8 mouse cellular contexts compared by ENCODE assay signal in the genomic region with DNA sequence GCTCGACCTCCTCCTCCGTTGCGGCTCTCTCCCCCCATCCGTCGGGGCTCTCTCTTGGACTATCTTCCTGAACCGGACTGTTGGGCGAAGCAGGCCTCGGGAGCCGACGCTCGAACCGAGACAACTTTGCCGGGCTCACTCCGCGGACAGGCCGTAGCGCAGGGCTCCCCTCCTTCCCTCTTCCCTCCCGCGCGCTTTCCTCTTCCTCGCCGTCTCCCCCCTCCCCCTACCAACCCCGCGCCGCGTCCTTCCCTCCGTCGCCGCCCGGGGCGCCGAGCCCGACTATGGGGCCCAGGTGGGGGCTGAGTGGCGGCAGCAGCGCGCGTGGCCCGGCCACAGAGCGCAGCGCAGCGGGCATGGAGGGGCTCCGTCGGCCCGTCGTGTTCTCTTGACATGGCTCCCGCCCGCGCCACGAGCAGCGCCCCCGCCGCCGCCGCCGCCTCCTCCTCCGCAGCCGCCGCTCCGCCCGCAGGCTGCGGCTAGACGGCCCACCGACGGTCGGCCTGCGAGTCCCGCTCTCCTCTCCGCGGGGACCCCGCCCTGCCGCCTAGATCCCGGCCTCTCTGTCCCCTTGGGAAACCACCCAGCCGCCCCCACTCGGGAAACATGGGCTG. TPM values are rescaled to one million over a fixed set of nuclear protein-coding genes. Genes with fewer than 3 reads are reported as not detected.
A peak's percentile ranks its signal among the peaks of the same experiment; 100 is the strongest.
DNase-seq lines count a peak whose midpoint lies in the region; ATAC-seq lines count a peak whose summit lies in the region.

BC005537 (plus strand) TSS at position 350 of the 614 bp plus-strand sequence.

- peaks cover 33% of the 10 kb centered on the region for H3K36me3 ChIP-seq in megakaryocyte, embryonic 14.5 days (replicated peaks; ENCODE audit: low read length)

- no peaks in the 10 kb centered on the region for H3K27me3 ChIP-seq in megakaryocyte, embryonic 14.5 days (replicated peaks)

- peak; percentile 25 to 43 for DNase-seq in layer of hippocampus, adult 18-20 months (ENCODE audit: low spot score in 2 of 2)
- no peak for DNase-seq in layer of hippocampus, adult 9-11 months
- peak; percentile 27 for DNase-seq in c-Kit-positive CD71-positive TER-119-positive erythroid progenitor cells, embryonic 14.5 days (ENCODE audit: low spot score)
- DNase-seq in frontal cortex, adult 2 months (ENCODE audit: extremely low spot score in 1 of 2, low spot score in 1 of 2) = peak in 1 of 2 experiments; percentile 33
- DNase-seq in left cerebral cortex, postnatal 25 days (ENCODE audit: low spot score in 2 of 2) = peak in 1 of 2 experiments; percentile 48
- peak; percentile 36 to 44 for DNase-seq in spleen, postnatal 36 days (ENCODE audit: low spot score in 2 of 2)

- H3K9me3 ChIP-seq in megakaryocyte, embryonic 14.5 days = no peaks in the 10 kb centered on the region

- peak in 1 of 2 experiments; percentile 43; a peak in 3 of 4 replicates for ATAC-seq in hematopoietic stem cell, adult 5-6 weeks (replicated peaks in 1 of 2; ENCODE audit: insufficient read depth in 1 of 2, low FRiP score in 2 of 2, low TSS enrichment in 1 of 2, low read depth in 1 of 2, poor library complexity in 2 of 2, severe bottlenecking in 2 of 2)

- peak within 1 kb of the TSS; percentile 99 for H3K4me3 ChIP-seq in megakaryocyte, embryonic 14.5 days (replicated peaks)

- intact Hi-C loops in left cerebral cortex, postnatal 25 days (cut with DNase I) = loop anchor here (1.0 kb wide), 1 partner anchor 30 kb away; the partner anchor contains the start of genes Acot13 and Tdp2

- peaks cover 44% of the 10 kb centered on the region for H3K4me1 ChIP-seq in megakaryocyte, embryonic 14.5 days

RNA-seq across cellular contexts. Expression of gene BC005537, which starts in this region (rescaled TPM):
- total RNA-seq in layer of hippocampus, adult 18-20 months (2021) = 100 to 1,000 TPM; 136 to 142 TPM
- 139 and 148 TPM in 2 replicates for polyA plus RNA-seq in frontal cortex, adult 2 months (2012; rRNA removed)
- total RNA-seq in hematopoietic stem cell, adult 5-6 weeks (2017) = 54.6 and 63.5 TPM in 2 replicates
- 100 to 1,000 TPM; 165 to 182 TPM for total RNA-seq in left cerebral cortex, postnatal 25 days (2021)
- polyA plus RNA-seq in megakaryocyte, embryonic 14.5 days (2012; ENCODE audit: insufficient read depth, low replicate concordance) = 32.0 and 48.1 TPM in 2 replicates
